Mouse (Mus musculus) neural tube, postnatal 0 days (tissue): ENCODE data around the gene Iqca. TPM values are rescaled to one million over a fixed set of nuclear protein-coding genes. Genes with fewer than 3 reads are reported as not detected.

Source experiments
- polyA plus RNA-seq: library from polyadenylated mRNA; unstranded; fragments of >200 nt; fragmentation: Nextera tagmentation; extraction: Ambion mirVana; gene quantifications from 2 replicates; pipeline ENCODE4 v1.2.1, GENCODE M21; 2015

Iqca gene
- 0.72 and 1.5 TPM in 2 replicates for polyA plus RNA-seq

DNA sequence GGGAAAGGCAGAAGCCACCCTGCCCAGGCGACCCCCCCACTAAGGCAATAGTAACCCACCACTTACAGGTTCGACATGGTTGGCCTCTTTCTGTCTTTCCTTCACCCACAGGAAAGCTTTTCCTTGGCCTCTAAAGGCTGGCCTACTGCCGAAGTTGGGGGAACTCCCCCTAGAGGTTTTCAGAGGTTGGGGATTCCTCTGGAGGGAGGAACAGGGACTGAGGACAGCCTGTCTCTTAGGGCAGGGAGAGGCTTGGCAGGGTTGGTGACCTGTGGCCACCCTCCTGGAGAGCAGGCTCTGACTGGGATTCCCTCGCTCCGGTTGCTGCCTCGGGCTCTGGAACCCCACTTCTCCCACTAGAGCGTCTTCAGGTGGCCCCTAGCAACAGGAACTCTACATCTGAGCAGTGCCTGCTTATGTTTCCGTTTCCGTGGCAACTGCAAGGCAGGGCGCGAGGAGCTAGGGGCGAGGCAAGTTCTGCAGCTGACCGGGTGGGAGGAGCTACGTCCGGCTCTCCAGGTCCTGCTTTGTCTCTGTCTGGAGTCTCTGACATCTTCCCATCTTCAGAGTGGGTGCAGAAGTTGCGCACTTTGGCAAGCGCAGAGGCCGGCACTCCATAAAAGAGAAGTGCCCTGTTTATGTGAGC, at the start of gene Iqca:
Iqca (minus strand) TSS at position 303 of the 646 bp plus-strand sequence.

DNA sequence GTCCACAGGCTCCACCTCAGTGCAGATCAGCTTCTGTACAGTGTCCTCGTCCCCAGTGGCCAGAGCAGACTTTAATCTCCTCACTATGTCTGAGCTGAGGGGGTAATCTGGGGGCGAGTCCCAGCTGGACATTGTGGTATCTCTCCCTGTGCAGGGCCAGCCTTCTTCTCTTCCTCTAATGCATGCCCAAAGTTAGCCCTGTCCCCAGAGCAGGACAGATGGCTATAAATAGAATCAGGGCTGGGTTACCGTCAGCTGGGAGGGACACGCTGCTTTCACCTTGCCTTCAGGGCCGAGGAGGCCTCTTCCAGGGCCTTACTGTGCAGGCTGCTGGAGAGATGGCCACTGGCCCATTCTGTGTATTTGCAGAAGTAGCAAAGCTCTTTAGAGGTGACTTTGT, 138.8 kb downstream of the Iqca start, which contains the start of gene Asb18:
Asb18 (minus strand) TSS at position 221 of the 400 bp plus-strand sequence.

Other genes with a start within 250 kb of the Iqca start
- 19.2 and 24.8 TPM in 2 replicates for gene Gbx2, start 222.2 kb downstream of the Iqca start, polyA plus RNA-seq
- 0.76 and 0.93 TPM in 2 replicates for gene Asb18, start 138.7 kb downstream of the Iqca start, polyA plus RNA-seq
- 8.9 and 9.5 TPM in 2 replicates for gene Ackr3, start 50.6 kb upstream of the Iqca start, polyA plus RNA-seq